Mouse (Mus musculus): ENCODE results near the gene Ces1f. TPM values are rescaled to one million over a fixed set of nuclear protein-coding genes. Genes with fewer than 3 reads are reported as not detected.
"Not testable (repeated sequence)": the region's sequence is repeated elsewhere in the genome, so short reads cannot be mapped to it uniquely, and the experiment has no call there.

Ces1f gene
- polyA plus RNA-seq, 1 experiment from 2014 or later, result not detected

DNA sequence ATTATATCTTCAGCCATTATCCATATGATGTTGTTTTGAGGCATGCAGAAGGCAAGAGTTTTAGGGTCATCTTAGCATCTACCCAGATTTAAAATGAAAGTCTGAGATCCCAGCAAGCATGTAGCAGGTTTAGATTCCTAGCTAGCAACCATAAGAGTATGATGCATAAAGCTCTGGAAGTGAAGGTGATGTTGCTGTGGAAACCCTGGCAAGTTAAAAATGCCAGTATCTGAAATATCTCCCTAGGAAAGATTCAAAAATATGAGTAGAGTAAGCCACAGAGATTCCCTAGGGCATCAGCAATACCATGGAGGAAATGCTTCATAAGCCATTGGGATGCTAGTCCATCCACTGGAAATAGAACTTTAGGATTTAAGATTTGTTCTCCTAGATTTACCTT is 39.7 kb downstream of the Ces1f start:
- H3K9me3 ChIP-seq (replicated peaks), result no peaks in the 10 kb centered on the region
- no peak overlapping the region for H3K9ac ChIP-seq
- H3K4me2 ChIP-seq, result no peak overlapping the region
- H3K36me3 ChIP-seq (ENCODE audit: poor library complexity, severe bottlenecking), result no peaks in the 10 kb centered on the region
- no peaks in the 10 kb centered on the region for H3K4me1 ChIP-seq
- ATAC-seq, result no peak
- H3K4me3 ChIP-seq, result no peak overlapping the region
- H3K27ac ChIP-seq, result no peak overlapping the region
- no peaks in the 10 kb centered on the region for H3K27me3 ChIP-seq

DNA sequence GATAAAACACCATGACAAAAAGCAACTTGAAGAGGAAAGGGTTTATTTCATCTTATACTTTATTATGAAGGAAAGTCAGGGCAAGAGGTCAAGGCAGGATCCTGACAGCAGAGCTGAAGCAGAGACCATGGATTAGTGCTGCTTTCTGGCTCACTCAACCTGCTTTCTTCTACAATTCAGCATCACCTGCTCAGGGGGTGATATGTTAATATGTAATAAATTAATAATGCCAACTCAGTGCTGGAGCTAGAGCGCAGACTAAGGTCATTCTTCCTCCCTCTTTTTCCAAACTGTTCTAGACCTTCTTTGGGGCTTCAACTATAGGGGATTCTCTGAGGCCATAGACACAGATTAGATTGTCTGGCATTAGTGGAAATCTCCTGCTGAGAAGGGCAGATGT is 43.9 kb downstream of the Ces1f start:
- no peak for ATAC-seq
- WGBS, result 85% methylated on average over 1 of the region's 1 CpGs
- Histone ChIP-seq H3K27me3 (no peaks in the 10 kb centered on the region), H3K4me3 (no peak overlapping the region), H3K4me1 (no peaks in the 10 kb centered on the region), H3K9ac (no peak overlapping the region), H3K4me2 (no peak overlapping the region), H3K36me3 (ENCODE audit: poor library complexity, severe bottlenecking) (no peaks in the 10 kb centered on the region), H3K27ac (no peak overlapping the region), H3K9me3 (replicated peaks) (no peaks in the 10 kb centered on the region)

GRCm38 (mm10) chr8:93234706-93235105 is 44.8 kb downstream of the Ces1f start:
- no peak overlapping the region for H3K27ac ChIP-seq
- no peaks in the 10 kb centered on the region for H3K4me1 ChIP-seq
- no peak overlapping the region for H3K9ac ChIP-seq
- WGBS, result 92% methylated on average over 1 of the region's 1 CpGs
- H3K4me3 ChIP-seq, result no peak overlapping the region
- no peak for ATAC-seq
- no peaks in the 10 kb centered on the region for H3K36me3 ChIP-seq (ENCODE audit: poor library complexity, severe bottlenecking)
- H3K4me2 ChIP-seq, result no peak overlapping the region
- H3K27me3 ChIP-seq, result no peaks in the 10 kb centered on the region
- no peaks in the 10 kb centered on the region for H3K9me3 ChIP-seq (replicated peaks)

- H3K4me2 ChIP-seq, result no peak overlapping the region
- 90% methylated on average over 6 of the region's 6 CpGs for WGBS
- no peaks in the 10 kb centered on the region for H3K9me3 ChIP-seq (replicated peaks)
- no peak for ATAC-seq
- no peaks in the 10 kb centered on the region for H3K27me3 ChIP-seq
- H3K4me3 ChIP-seq, result no peak overlapping the region
- no peaks in the 10 kb centered on the region for H3K4me1 ChIP-seq
- no peak overlapping the region for H3K27ac ChIP-seq
- H3K36me3 ChIP-seq (ENCODE audit: poor library complexity, severe bottlenecking), result no peaks in the 10 kb centered on the region
- no peak overlapping the region for H3K9ac ChIP-seq
Measured at GRCm38 (mm10) chr8:93234068-93234467, 45.5 kb downstream of the Ces1f start.

DNA sequence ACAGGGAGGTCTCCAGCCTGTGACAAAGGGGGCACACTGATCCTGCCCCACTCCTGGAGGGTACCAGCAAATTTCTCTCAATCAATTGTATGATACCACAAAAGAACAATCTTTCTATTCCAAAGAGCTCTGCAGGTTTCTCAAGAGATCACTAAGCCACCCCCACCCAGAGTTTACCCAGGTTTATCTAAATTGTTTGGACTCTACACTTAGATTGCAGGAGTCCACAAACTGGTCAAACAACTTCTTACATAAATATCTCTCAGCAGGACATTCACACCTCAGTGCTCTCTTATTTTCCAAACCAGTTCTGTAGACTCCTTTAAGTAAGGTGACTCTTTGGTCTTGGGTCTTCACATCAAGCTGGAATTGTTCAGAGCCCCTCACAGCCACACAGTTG is 50.1 kb downstream of the Ces1f start, which contains the start of gene Ces1e:
TSS of gene Ces1e (minus strand) at position 174 of the 400 bp plus-strand sequence.
- Histone ChIP-seq H3K9ac (no peak within 1 kb of the TSS), H3K36me3 (ENCODE audit: poor library complexity, severe bottlenecking) (no peaks in the 10 kb centered on the region), H3K27ac (no peak within 1 kb of the TSS), H3K27me3 (no peaks in the 10 kb centered on the region), H3K4me3 (no peak within 1 kb of the TSS), H3K4me1 (no peaks in the 10 kb centered on the region), H3K4me2 (no peak within 1 kb of the TSS), H3K9me3 (replicated peaks) (no peaks in the 10 kb centered on the region)
- ATAC-seq, result no peak

DNA sequence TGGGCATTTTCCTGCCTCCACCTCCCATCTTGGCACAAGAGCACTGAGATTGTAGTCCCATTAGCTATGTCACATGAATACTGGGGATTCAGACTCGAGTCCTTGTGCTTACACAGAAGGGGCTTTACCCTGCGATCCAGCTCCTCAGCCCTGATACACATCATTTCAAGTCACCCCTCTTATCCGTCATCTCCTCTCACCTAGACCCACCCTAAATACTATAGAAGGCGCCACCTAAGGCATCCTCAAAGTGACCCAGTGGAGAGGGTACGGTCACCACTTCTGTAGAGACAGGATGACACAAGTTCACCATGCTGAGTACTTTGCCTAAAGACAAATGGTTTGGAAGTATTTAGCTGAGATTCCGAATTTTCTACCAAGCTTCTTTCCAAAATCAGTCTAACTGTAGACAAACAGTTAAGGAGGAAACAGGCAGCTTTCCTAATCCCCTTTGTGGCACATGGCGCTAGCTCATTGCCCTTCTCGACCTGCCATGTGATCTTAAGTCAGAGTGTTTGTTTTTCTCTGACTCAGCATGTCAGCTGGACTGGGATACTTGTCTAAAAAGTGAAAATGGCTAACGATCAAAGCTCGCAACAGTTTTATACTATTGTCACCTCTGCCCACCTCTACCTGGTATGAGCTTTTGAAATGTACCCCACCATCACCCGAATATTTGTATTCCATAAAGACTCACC is 50.7 kb downstream of the Ces1f start:
- WGBS, result 69% methylated on average over 11 of the region's 11 CpGs
- no peak overlapping the region for H3K9ac ChIP-seq
- no peaks in the 10 kb centered on the region for H3K36me3 ChIP-seq (ENCODE audit: poor library complexity, severe bottlenecking)
- H3K4me2 ChIP-seq, result no peak overlapping the region
- no peaks in the 10 kb centered on the region for H3K4me1 ChIP-seq
- H3K27me3 ChIP-seq, result no peaks in the 10 kb centered on the region
- no peak for ATAC-seq
- H3K27ac ChIP-seq, result no peak overlapping the region
- no peaks in the 10 kb centered on the region for H3K9me3 ChIP-seq (replicated peaks)
- no peak overlapping the region for H3K4me3 ChIP-seq

- H3K36me3 ChIP-seq (ENCODE audit: poor library complexity, severe bottlenecking); H3K9ac ChIP-seq; H3K27ac ChIP-seq; H3K27me3 ChIP-seq; H3K4me1 ChIP-seq; H3K4me3 ChIP-seq; H3K9me3 ChIP-seq (replicated peaks); H3K4me2 ChIP-seq; ATAC-seq: not testable (repeated sequence)
- WGBS, result 91% methylated on average over 1 of the region's 1 CpGs
Measured at GRCm38 (mm10) chr8:93226471-93226870, 53.1 kb downstream of the Ces1f start.

DNA sequence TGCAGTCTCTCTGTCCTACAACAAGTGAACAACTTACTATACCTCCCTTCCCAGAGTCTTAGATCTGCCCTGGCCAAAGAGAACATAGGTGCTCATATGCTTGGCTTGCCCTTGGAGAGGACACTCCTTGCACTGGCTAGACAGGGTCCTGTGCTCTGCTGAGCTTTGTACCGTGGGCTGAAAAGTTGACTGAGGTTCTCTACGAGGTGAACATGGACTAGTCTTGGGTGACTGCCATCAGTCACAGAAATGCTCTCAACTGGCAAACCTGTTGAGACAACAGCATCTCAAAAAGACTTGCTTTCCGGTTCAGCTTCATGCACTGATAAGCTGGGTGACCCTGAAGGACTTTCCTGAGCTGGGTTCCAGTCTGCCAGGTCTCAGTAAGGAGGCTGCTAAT is 57.7 kb downstream of the Ces1f start:
- Histone ChIP-seq H3K4me2 (no peak overlapping the region), H3K9ac (no peak overlapping the region), H3K27me3 (no peaks in the 10 kb centered on the region), H3K9me3 (replicated peaks) (no peaks in the 10 kb centered on the region), H3K4me1 (no peaks in the 10 kb centered on the region), H3K4me3 (no peak overlapping the region), H3K36me3 (ENCODE audit: poor library complexity, severe bottlenecking) (no peaks in the 10 kb centered on the region), H3K27ac (no peak overlapping the region)
- ATAC-seq, result no peak
- 89% methylated on average over 3 of the region's 3 CpGs for WGBS

GRCm38 (mm10) chr8:93217867-93218266 is 61.7 kb downstream of the Ces1f start:
- WGBS, result 86% methylated on average over 4 of the region's 4 CpGs

GRCm38 (mm10) chr8:93217375-93217774 is 62.2 kb downstream of the Ces1f start:
- no peaks in the 10 kb centered on the region for H3K36me3 ChIP-seq (ENCODE audit: poor library complexity, severe bottlenecking)
- no peak overlapping the region for H3K9ac ChIP-seq
- no peak overlapping the region for H3K4me3 ChIP-seq
- no peak for ATAC-seq
- H3K4me2 ChIP-seq, result no peak overlapping the region
- whole genome bisulfite sequencing, result 90% methylated on average over 1 of the region's 1 CpGs
- H3K27ac ChIP-seq, result no peak overlapping the region
- no peaks in the 10 kb centered on the region for H3K4me1 ChIP-seq
- no peaks in the 10 kb centered on the region for H3K27me3 ChIP-seq
- no peaks in the 10 kb centered on the region for H3K9me3 ChIP-seq (replicated peaks)

More at GRCm38 (mm10) chr8:93217867-93218266, 61.7 kb downstream of the Ces1f start:
- H3K36me3 ChIP-seq (ENCODE audit: poor library complexity, severe bottlenecking), result no peaks in the 10 kb centered on the region
- H3K4me1 ChIP-seq, result no peaks in the 10 kb centered on the region
- H3K4me3 ChIP-seq, result no peak overlapping the region
- H3K27ac ChIP-seq, result no peak overlapping the region
- H3K9ac ChIP-seq, result no peak overlapping the region
- H3K4me2 ChIP-seq, result no peak overlapping the region
- no peaks in the 10 kb centered on the region for H3K9me3 ChIP-seq (replicated peaks)
- no peak for ATAC-seq
- no peaks in the 10 kb centered on the region for H3K27me3 ChIP-seq

- Histone ChIP-seq H3K9me3 (replicated peaks) (no peaks in the 10 kb centered on the region), H3K4me1 (no peaks in the 10 kb centered on the region), H3K9ac (no peak overlapping the region), H3K36me3 (ENCODE audit: poor library complexity, severe bottlenecking) (no peaks in the 10 kb centered on the region), H3K27ac (no peak overlapping the region), H3K4me2 (no peak overlapping the region), H3K27me3 (no peaks in the 10 kb centered on the region), H3K4me3 (no peak overlapping the region)
- ATAC-seq, result no peak
Measured at GRCm38 (mm10) chr8:93211091-93211490, 68.5 kb downstream of the Ces1f start.

All from forebrain, embryonic 13.5 days (tissue).